ENCODE assay signal across 8 mouse cellular contexts in the genomic region with DNA sequence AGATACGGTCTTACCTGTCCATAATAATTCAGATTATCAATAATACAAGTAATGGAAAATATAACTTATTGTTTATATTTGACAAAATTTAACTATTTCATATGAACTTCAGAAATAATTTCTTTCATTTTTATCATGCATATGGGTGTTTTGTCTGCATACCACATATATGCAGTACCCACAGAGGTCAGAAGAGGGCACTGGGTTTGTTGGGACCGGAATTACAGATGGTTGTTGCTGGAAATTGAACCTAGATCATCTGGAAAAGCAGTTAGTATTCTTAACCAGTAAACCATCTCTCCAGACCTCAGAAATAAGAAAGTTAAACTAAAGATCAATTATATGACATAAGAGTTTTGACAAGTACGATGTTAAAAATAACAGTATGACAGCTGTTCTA.
DNase-seq lines count a peak whose midpoint lies in the region; ATAC-seq and TF ChIP-seq lines count a peak whose summit lies in the region.

No protein-coding gene starts in this region.

- intact Hi-C loops in heart, adult 2 months (cut with DNase I): loop anchor here (1.0 kb wide), 1 partner anchor 321 kb away; no protein-coding TSS in a partner anchor
- intact Hi-C loops in heart, postnatal 25 days (cut with DNase I): no loop called here

- DNase-seq in heart, adult 2 months: no peak
- DNase-seq in heart, postnatal 25 days (ENCODE audit: low spot score): no peak
- peak; percentile 25 for DNase-seq in lung, postnatal 10 days
- no peak for DNase-seq in lung, adult 2 months
- peak; percentile 16 for DNase-seq in ZHBTc4 (ENCODE audit: low read depth, low spot score)
- peak; percentile 18 to 19 for DNase-seq in kidney, postnatal 4 days

- H3K9ac ChIP-seq in heart, adult 2 months (ENCODE audit: low read depth, low read length): no peak overlapping the region
- H3K9ac ChIP-seq in intestine, embryonic 16.5 days (ENCODE audit: low read depth, low read length): no peak overlapping the region

- H3K4me2 ChIP-seq in intestine, embryonic 16.5 days (ENCODE audit: low read depth, low read length): no peak overlapping the region

- TF ChIP-seq CTCF in heart, adult 2 months (IDR thresholded peaks at IDR 0.05): peak; percentile 70
- no peak for TF ChIP-seq CTCF in lung, adult 2 months (IDR thresholded peaks at IDR 0.05; ENCODE audit: insufficient read depth, low read length)

- H3K4me1 ChIP-seq in heart, adult 2 months (ENCODE audit: control insufficient read depth, insufficient read depth, low read length): no peaks in the 10 kb centered on the region
- H3K4me1 ChIP-seq in lung, adult 2 months (ENCODE audit: control insufficient read depth, insufficient read depth, low read length): no peaks in the 10 kb centered on the region
- no peaks in the 10 kb centered on the region for H3K4me1 ChIP-seq in intestine, embryonic 16.5 days (ENCODE audit: control insufficient read depth, insufficient read depth, low read length)

- TF ChIP-seq EP300 in heart, adult 2 months (IDR thresholded peaks at IDR 0.05; ENCODE audit: insufficient read depth, low read depth, low read length): no peak

- H3K27ac ChIP-seq in heart, adult 2 months: no peak overlapping the region
- no peak overlapping the region for H3K27ac ChIP-seq in intestine, embryonic 16.5 days (ENCODE audit: low read length)

- H3K4me3 ChIP-seq in heart, adult 2 months: no peak overlapping the region
- H3K4me3 ChIP-seq in lung, adult 2 months (replicated peaks; ENCODE audit: extremely low read depth, low read depth, low read length): no peak overlapping the region
- H3K4me3 ChIP-seq in intestine, embryonic 16.5 days (ENCODE audit: low read length): no peak overlapping the region

- no peaks in the 10 kb centered on the region for H3K79me2 ChIP-seq in heart, adult 2 months (replicated peaks; ENCODE audit: control insufficient read depth, insufficient read depth, low read length)

- TF ChIP-seq POLR2A in heart, adult 2 months (IDR thresholded peaks at IDR 0.05; ENCODE audit: insufficient read depth, low read depth, low read length): no peak
- no peak for TF ChIP-seq POLR2A in lung, adult 2 months (IDR thresholded peaks at IDR 0.05; ENCODE audit: borderline replicate concordance, extremely low read depth, low read depth, low read length)

- no peaks in the 10 kb centered on the region for H3K36me3 ChIP-seq in heart, adult 2 months (ENCODE audit: control insufficient read depth, insufficient read depth, low read length)
- H3K36me3 ChIP-seq in intestine, embryonic 16.5 days (ENCODE audit: control insufficient read depth, insufficient read depth, low read length): no peaks in the 10 kb centered on the region

- no peaks in the 10 kb centered on the region for H3K9me3 ChIP-seq in intestine, embryonic 16.5 days (ENCODE audit: control insufficient read depth, low read length)

- no peaks in the 10 kb centered on the region; the same call in 1 of the 2 replicates for H3K27me3 ChIP-seq in heart, adult 2 months (ENCODE audit: control insufficient read depth, insufficient read depth, low read length)
- no peaks in the 10 kb centered on the region for H3K27me3 ChIP-seq in intestine, embryonic 16.5 days (replicated peaks; ENCODE audit: control insufficient read depth, insufficient read depth, low read length)

- 47% methylated on average over 3 of the region's 3 CpGs for WGBS in heart, adult 2 months
- 53% methylated on average over 3 of the region's 3 CpGs for WGBS in lung, adult 2 months
- WGBS in intestine, embryonic 16.5 days: 56% methylated on average over 3 of the region's 3 CpGs

- ATAC-seq in erythroid progenitor cell, adult 5-6 weeks (replicated peaks; ENCODE audit: low FRiP score, poor library complexity, severe bottlenecking): no peak
- ATAC-seq in intestine, embryonic 16.5 days: no peak

Comparison
In these comparisons a context has a peak if more than half of its experiments do, and no peak if none do; other contexts are left out.
1. DNase-seq: peak in lung, postnatal 10 days (single experiment), ZHBTc4 (single experiment) and kidney, postnatal 4 days (2 of 2); none in heart, adult 2 months (0 of 2), heart, postnatal 25 days (single experiment) and lung, adult 2 months (single experiment).